23 mouse cellular contexts compared by ENCODE assay signal in the genomic region with DNA sequence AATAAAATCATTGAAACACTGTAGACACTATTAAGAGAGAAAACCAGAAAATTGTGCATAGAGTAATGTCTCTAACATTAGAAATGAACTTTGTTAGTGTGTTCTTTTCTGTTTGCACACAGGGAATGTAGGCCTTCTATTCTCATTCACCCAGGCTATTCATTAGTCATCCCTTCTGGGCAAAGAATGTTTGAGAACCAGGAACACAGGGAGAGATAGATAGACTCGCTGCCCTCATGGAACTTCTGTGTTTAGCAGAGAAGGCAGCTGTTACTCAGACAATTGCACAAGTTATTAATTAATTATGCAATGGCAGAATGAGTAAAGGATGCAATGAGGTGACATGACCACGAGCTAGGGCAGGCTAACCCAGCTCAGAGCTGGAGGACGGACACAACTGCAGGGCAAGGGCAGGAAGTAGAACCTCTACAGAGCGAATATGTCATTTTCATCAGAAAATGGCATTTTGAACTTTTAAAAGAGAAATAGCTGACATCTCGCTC. TPM values are rescaled to one million over a fixed set of nuclear protein-coding genes. Genes with fewer than 3 reads are reported as not detected.
A peak's percentile ranks its signal among the peaks of the same experiment; 100 is the strongest.
DNase-seq lines count a peak whose midpoint lies in the region; ATAC-seq lines count a peak whose summit lies in the region.
"Had no signal": no experiment of that assay in that cellular context is flagged by ENCODE, and none has a peak within 500 bp of the region (broad histone marks: within the 10 kb centered on the region; RNA-seq: fewer than 3 reads in every experiment).

No protein-coding gene starts in this region.

- H3K4me2 ChIP-seq in forebrain, embryonic 12.5 days: no peak overlapping the region
- H3K4me2 ChIP-seq: embryonic facial prominence, embryonic 12.5 days; forebrain, embryonic 13.5 days; heart, embryonic 11.5 days; heart, embryonic 15.5 days; hindbrain, embryonic 14.5 days; intestine, embryonic 15.5 days had no signal

- H3K27ac ChIP-seq in forebrain, embryonic 10.5 days: no peak overlapping the region
- no peak overlapping the region for H3K27ac ChIP-seq in forebrain, embryonic 12.5 days
- H3K27ac ChIP-seq: embryonic facial prominence, embryonic 12.5 days; forebrain, embryonic 13.5 days; gastrocnemius, adult 2 months; heart, embryonic 15.5 days; hindbrain, embryonic 10.5 days; hindbrain, embryonic 14.5 days; intestine, embryonic 15.5 days had no signal

- H3K4me1 ChIP-seq in forebrain, embryonic 10.5 days: no peaks in the 10 kb centered on the region
- no peaks in the 10 kb centered on the region for H3K4me1 ChIP-seq in forebrain, embryonic 12.5 days
- H3K4me1 ChIP-seq: embryonic facial prominence, embryonic 12.5 days; forebrain, embryonic 13.5 days; heart, embryonic 15.5 days; hindbrain, embryonic 10.5 days; intestine, embryonic 15.5 days had no signal

- no peaks in the 10 kb centered on the region for H3K27me3 ChIP-seq in forebrain, embryonic 10.5 days (ENCODE audit: poor library complexity, severe bottlenecking)
- H3K27me3 ChIP-seq in forebrain, embryonic 12.5 days: no peaks in the 10 kb centered on the region
- H3K27me3 ChIP-seq: embryonic facial prominence, embryonic 12.5 days; heart, embryonic 15.5 days had no signal

- H3K9ac ChIP-seq in forebrain, embryonic 12.5 days: no peak overlapping the region
- H3K9ac ChIP-seq: embryonic facial prominence, embryonic 12.5 days; forebrain, embryonic 13.5 days; forebrain, postnatal 0 days; heart, embryonic 15.5 days; hindbrain, embryonic 14.5 days; intestine, embryonic 15.5 days had no signal

- no peak for ATAC-seq in forebrain, embryonic 12.5 days (ENCODE audit: low FRiP score)
- peak; percentile 73 for ATAC-seq in granulocyte monocyte progenitor cell, adult 5-6 weeks (replicated peaks; ENCODE audit: poor library complexity, severe bottlenecking)
- ATAC-seq in megakaryocyte-erythroid progenitor cell, adult 5-6 weeks (replicated peaks; ENCODE audit: low FRiP score, low TSS enrichment, poor library complexity, severe bottlenecking): no peak
- ATAC-seq: forebrain, embryonic 13.5 days; forebrain, postnatal 0 days; intestine, embryonic 15.5 days had no signal

- WGBS in forebrain, embryonic 10.5 days: 91% methylated on average over 5 of the region's 5 CpGs
- WGBS in forebrain, embryonic 12.5 days: 84% methylated on average over 5 of the region's 5 CpGs

- no peaks in the 10 kb centered on the region for H3K9me3 ChIP-seq in forebrain, embryonic 10.5 days
- no peaks in the 10 kb centered on the region for H3K9me3 ChIP-seq in forebrain, embryonic 12.5 days
- H3K9me3 ChIP-seq: embryonic facial prominence, embryonic 12.5 days; forebrain, embryonic 13.5 days; heart, embryonic 15.5 days; hindbrain, embryonic 10.5 days; intestine, embryonic 15.5 days had no signal

- H3K4me3 ChIP-seq in forebrain, embryonic 10.5 days: no peak overlapping the region
- no peak overlapping the region for H3K4me3 ChIP-seq in forebrain, embryonic 12.5 days (replicated peaks)
- H3K4me3 ChIP-seq: embryonic facial prominence, embryonic 12.5 days; forebrain, embryonic 13.5 days; gastrocnemius, adult 2 months; heart, embryonic 15.5 days; hindbrain, embryonic 10.5 days; intestine, embryonic 15.5 days had no signal

- DNase-seq in forebrain, embryonic 10.5 days (ENCODE audit: extremely low spot score, low spot score): peak; percentile 9
- DNase-seq in 3T3-L1 (ENCODE audit: low read depth, low spot score): peak; percentile 14
- DNase-seq in Muller cell, postnatal 12 days (ENCODE audit: inconsistent ontology term): peak; percentile 93
- DNase-seq in cerebellum, postnatal 14 days: no peak
- DNase-seq: adrenal gland, postnatal 25 days; cerebellum, adult 18-20 months; cerebellum, adult 9-11 months; forebrain, postnatal 0 days; gastrocnemius, adult 2 months; gastrocnemius, postnatal 25 days; heart, adult 18-20 months; kidney, adult 2 months had no signal

- H3K36me3 ChIP-seq in forebrain, embryonic 10.5 days (replicated peaks): no peaks in the 10 kb centered on the region
- no peaks in the 10 kb centered on the region for H3K36me3 ChIP-seq in forebrain, embryonic 12.5 days (replicated peaks)
- H3K36me3 ChIP-seq: embryonic facial prominence, embryonic 12.5 days; heart, embryonic 15.5 days; hindbrain, embryonic 10.5 days; intestine, embryonic 15.5 days had no signal

RNA-seq across cellular contexts. Expression of gene Pigk, which starts 6.5 kb away (rescaled TPM):
- 31.9 and 38.4 TPM in 2 replicates for polyA plus RNA-seq in forebrain, embryonic 10.5 days (2016; fragmentation: Nextera tagmentation; extraction: Ambion mirVana)
- 32.5 and 34.1 TPM in 2 replicates for polyA plus RNA-seq in forebrain, embryonic 12.5 days (2016; fragmentation: Nextera tagmentation; extraction: Ambion mirVana)
- total RNA-seq in granulocyte monocyte progenitor cell, adult 5-6 weeks (2014; fragmentation: Nextera tagmentation): 22.2 and 36.8 TPM in 2 replicates
- 56.7 and 67.0 TPM in 2 replicates for total RNA-seq in granulocyte monocyte progenitor cell, adult 5-6 weeks (2017)
- 32.8 and 36.6 TPM in 2 replicates for total RNA-seq in megakaryocyte-erythroid progenitor cell, adult 5-6 weeks (2014; fragmentation: Nextera tagmentation)
- 63.0 and 64.0 TPM in 2 replicates for total RNA-seq in megakaryocyte-erythroid progenitor cell, adult 5-6 weeks (2017)

RNA-seq across cellular contexts. Expression of gene Ak5, which starts 39.2 kb away (rescaled TPM):
- 0.41 and 0.44 TPM in 2 replicates for polyA plus RNA-seq in forebrain, embryonic 10.5 days (2016; fragmentation: Nextera tagmentation; extraction: Ambion mirVana)
- polyA plus RNA-seq in forebrain, embryonic 12.5 days (2016; fragmentation: Nextera tagmentation; extraction: Ambion mirVana): 0.94 and 1.2 TPM in 2 replicates
- not detected in 2 replicates for total RNA-seq in granulocyte monocyte progenitor cell, adult 5-6 weeks (2014; fragmentation: Nextera tagmentation)
- not detected in 2 replicates for total RNA-seq in granulocyte monocyte progenitor cell, adult 5-6 weeks (2017)
- total RNA-seq in megakaryocyte-erythroid progenitor cell, adult 5-6 weeks (2014; fragmentation: Nextera tagmentation): not detected in 2 replicates
- 0.34 TPM in 1 of 2 replicates, not detected in the other for total RNA-seq in megakaryocyte-erythroid progenitor cell, adult 5-6 weeks (2017)
- total RNA-seq: heart, adult 18-20 months; heart, postnatal 25 days had no signal

Comparison
In these comparisons a context has a peak if more than half of its experiments do, and no peak if none do; other contexts are left out.
1. DNase-seq: peak in forebrain, embryonic 10.5 days (single experiment), 3T3-L1 (single experiment) and Muller cell, postnatal 12 days (single experiment); none in cerebellum, postnatal 14 days (0 of 2).